Mouse (Mus musculus) testis, adult 2 months (tissue): Measurements from ENCODE around the gene Gadl1.
"Not testable (repeated sequence)": the region's sequence is repeated elsewhere in the genome, so short reads cannot be mapped to it uniquely, and the experiment has no call there.

ENCODE experiments used
- CTCF ChIP-seq: fragments of 200-500 bp; IDR thresholded peaks from 2 replicates; pipeline ENCODE4 v1.5.1; 2012; ENCODE audit warnings: low read depth, mild to moderate bottlenecking, inconsistent platforms, low read length, moderate library complexity; ENCODE audit not compliant: control insufficient read depth, insufficient read depth, insufficient replicate concordance
- POLR2A ChIP-seq: fragments of 200-500 bp; IDR thresholded peaks from 2 replicates; pipeline ENCODE4 v1.6.1; 2012; ENCODE audit warnings: low read depth, mild to moderate bottlenecking, inconsistent platforms, low read length, moderate library complexity; ENCODE audit not compliant: control insufficient read depth

DNA sequence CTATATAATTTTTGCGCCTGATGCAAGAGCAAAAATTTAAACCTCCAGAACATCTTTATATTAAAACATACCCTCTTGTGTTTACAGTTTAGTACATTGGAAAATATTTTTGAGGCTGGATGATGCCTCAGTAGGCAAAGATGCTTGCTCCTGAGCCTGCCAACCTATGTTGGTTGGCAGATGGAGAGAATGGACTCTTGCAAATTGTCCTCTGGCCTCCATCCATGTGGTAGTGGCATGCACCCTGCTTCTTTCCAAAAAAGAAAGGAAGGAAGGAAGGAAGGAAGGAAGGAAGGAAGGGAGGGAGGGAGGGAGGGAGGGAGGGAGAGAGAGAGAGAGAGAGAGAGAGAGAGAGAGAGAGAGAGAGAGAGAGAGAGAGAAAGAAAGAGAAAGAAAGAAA, 162.3 kb downstream of the Gadl1 start:
- TF ChIP-seq CTCF, POLR2A: not testable (repeated sequence)
